Mouse (Mus musculus): ENCODE data around the gene Spata31d1b. TPM values are rescaled to one million over a fixed set of nuclear protein-coding genes. Genes with fewer than 3 reads are reported as not detected.
A peak's percentile ranks its signal among the peaks of the same experiment; 100 is the strongest.

Gene Spata31d1b
- polyA plus RNA-seq, 1 experiment from 2014 or later, result not detected

GRCm38 (mm10) chr13:59739397-59739796 lies 27.3 kb downstream of the Spata31d1b start:
- H3K36me3 ChIP-seq (ENCODE audit: insufficient read depth, low read length), result no peaks in the 10 kb centered on the region

GRCm38 (mm10) chr13:59741096-59741495 lies 29.0 kb downstream of the Spata31d1b start:
- no peak overlapping the region for H3K9ac ChIP-seq (replicated peaks; ENCODE audit: low read length)
- no peak overlapping the region for H3K27ac ChIP-seq (ENCODE audit: low read length)
- H3K27me3 ChIP-seq (ENCODE audit: insufficient read depth, low read length), result no peaks in the 10 kb centered on the region
- ATAC-seq (ENCODE audit: low FRiP score, low TSS enrichment), result no peak
- H3K4me1 ChIP-seq (ENCODE audit: insufficient read depth, low read length), result no peaks in the 10 kb centered on the region
- H3K36me3 ChIP-seq (ENCODE audit: insufficient read depth, low read length), result no peaks in the 10 kb centered on the region
- no peaks in the 10 kb centered on the region for H3K9me3 ChIP-seq (ENCODE audit: low read length)
- WGBS, result 83% methylated on average over 11 of the region's 11 CpGs
- H3K4me3 ChIP-seq (ENCODE audit: low read length), result no peak overlapping the region
- H3K4me2 ChIP-seq (replicated peaks; ENCODE audit: low read depth, low read length), result no peak overlapping the region

More at GRCm38 (mm10) chr13:59739397-59739796, 27.3 kb downstream of the Spata31d1b start:
- Histone ChIP-seq H3K9me3 (ENCODE audit: low read length) (no peaks in the 10 kb centered on the region), H3K27me3 (ENCODE audit: insufficient read depth, low read length) (no peaks in the 10 kb centered on the region), H3K9ac (replicated peaks; ENCODE audit: low read length) (no peak overlapping the region), H3K4me2 (replicated peaks; ENCODE audit: low read depth, low read length) (no peak overlapping the region), H3K27ac (ENCODE audit: low read length) (no peak overlapping the region), H3K4me3 (ENCODE audit: low read length) (no peak overlapping the region), H3K4me1 (ENCODE audit: insufficient read depth, low read length) (no peaks in the 10 kb centered on the region)
- WGBS, result 91% methylated on average over 4 of the region's 4 CpGs
- ATAC-seq (ENCODE audit: low FRiP score, low TSS enrichment), result no peak

GRCm38 (mm10) chr13:59741697-59742096 lies 29.6 kb downstream of the Spata31d1b start:
- Histone ChIP-seq H3K27ac (ENCODE audit: low read length) (no peak overlapping the region), H3K4me1 (ENCODE audit: insufficient read depth, low read length) (no peaks in the 10 kb centered on the region), H3K4me2 (replicated peaks; ENCODE audit: low read depth, low read length) (no peak overlapping the region), H3K4me3 (ENCODE audit: low read length) (no peak overlapping the region), H3K27me3 (ENCODE audit: insufficient read depth, low read length) (no peaks in the 10 kb centered on the region), H3K9me3 (ENCODE audit: low read length) (no peaks in the 10 kb centered on the region), H3K9ac (replicated peaks; ENCODE audit: low read length) (no peak overlapping the region), H3K36me3 (ENCODE audit: insufficient read depth, low read length) (no peaks in the 10 kb centered on the region)
- 76% methylated on average over 10 of the region's 10 CpGs for WGBS
- no peak for ATAC-seq (ENCODE audit: low FRiP score, low TSS enrichment)

GRCm38 (mm10) chr13:59745462-59745861 lies 33.4 kb downstream of the Spata31d1b start:
- H3K4me3 ChIP-seq (ENCODE audit: low read length), result no peak overlapping the region
- no peak overlapping the region for H3K4me2 ChIP-seq (replicated peaks; ENCODE audit: low read depth, low read length)
- H3K9me3 ChIP-seq (ENCODE audit: low read length), result no peaks in the 10 kb centered on the region
- no peaks in the 10 kb centered on the region for H3K36me3 ChIP-seq (ENCODE audit: insufficient read depth, low read length)
- no peaks in the 10 kb centered on the region for H3K4me1 ChIP-seq (ENCODE audit: insufficient read depth, low read length)
- no peak for ATAC-seq (ENCODE audit: low FRiP score, low TSS enrichment)
- no peaks in the 10 kb centered on the region for H3K27me3 ChIP-seq (ENCODE audit: insufficient read depth, low read length)
- WGBS, result 83% methylated on average over 6 of the region's 6 CpGs
- H3K9ac ChIP-seq (replicated peaks; ENCODE audit: low read length), result no peak overlapping the region
- no peak overlapping the region for H3K27ac ChIP-seq (ENCODE audit: low read length)

- no peaks in the 10 kb centered on the region for H3K27me3 ChIP-seq (ENCODE audit: insufficient read depth, low read length)
- no peaks in the 10 kb centered on the region for H3K36me3 ChIP-seq (ENCODE audit: insufficient read depth, low read length)
- no peak for ATAC-seq (ENCODE audit: low FRiP score, low TSS enrichment)
- H3K4me2 ChIP-seq (replicated peaks; ENCODE audit: low read depth, low read length), result no peak overlapping the region
- 62% methylated on average over 6 of the region's 6 CpGs for WGBS
- H3K27ac ChIP-seq (ENCODE audit: low read length), result no peak overlapping the region
- no peak overlapping the region for H3K4me3 ChIP-seq (ENCODE audit: low read length)
- H3K9me3 ChIP-seq (ENCODE audit: low read length), result no peaks in the 10 kb centered on the region
- no peak overlapping the region for H3K9ac ChIP-seq (replicated peaks; ENCODE audit: low read length)
- no peaks in the 10 kb centered on the region for H3K4me1 ChIP-seq (ENCODE audit: insufficient read depth, low read length)
These were observed 34.1 kb downstream of the Spata31d1b start for GRCm38 (mm10) chr13:59746164-59746563.

DNA sequence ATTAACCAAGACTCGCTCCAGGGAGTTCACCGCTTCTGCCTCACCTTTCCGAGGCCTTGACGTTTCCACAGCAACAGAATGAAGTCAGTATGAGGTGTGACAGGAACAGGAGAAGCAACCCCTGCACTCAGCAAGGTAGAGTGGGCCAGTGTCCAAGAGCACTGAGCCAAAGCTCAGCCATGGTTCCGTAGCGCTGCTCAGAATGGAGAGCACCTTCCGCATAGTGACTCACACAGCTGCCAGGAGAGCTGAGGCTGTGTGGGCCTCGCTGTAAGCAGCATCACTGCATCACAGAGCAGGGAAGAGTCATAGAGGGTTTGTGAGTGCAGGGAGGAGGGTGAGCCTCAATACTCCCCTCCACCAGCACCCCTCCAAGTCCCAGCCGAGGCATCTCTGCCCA lies 34.6 kb downstream of the Spata31d1b start, which contains the start of gene 1700014D04Rik:
TSS of gene 1700014D04Rik (minus strand) at position 42 of the 400 bp plus-strand sequence.
- no peaks in the 10 kb centered on the region for H3K36me3 ChIP-seq (ENCODE audit: insufficient read depth, low read length)
- no peaks in the 10 kb centered on the region for H3K4me1 ChIP-seq (ENCODE audit: insufficient read depth, low read length)
- H3K9me3 ChIP-seq (ENCODE audit: low read length), result no peaks in the 10 kb centered on the region
- no peak within 1 kb of the TSS for H3K4me2 ChIP-seq (replicated peaks; ENCODE audit: low read depth, low read length)
- WGBS, result 75% methylated on average over 9 of the region's 9 CpGs
- H3K4me3 ChIP-seq (ENCODE audit: low read length), result no peak within 1 kb of the TSS
- ATAC-seq (ENCODE audit: low FRiP score, low TSS enrichment), result no peak
- H3K27me3 ChIP-seq (ENCODE audit: insufficient read depth, low read length), result no peaks in the 10 kb centered on the region
- H3K9ac ChIP-seq (replicated peaks; ENCODE audit: low read length), result no peak within 1 kb of the TSS
- H3K27ac ChIP-seq (ENCODE audit: low read length), result no peak within 1 kb of the TSS

- Histone ChIP-seq H3K9ac (replicated peaks; ENCODE audit: low read length) (no peak overlapping the region), H3K36me3 (ENCODE audit: insufficient read depth, low read length) (peaks cover 14% of the 10 kb centered on the region), H3K4me2 (replicated peaks; ENCODE audit: low read depth, low read length) (no peak overlapping the region), H3K9me3 (ENCODE audit: low read length) (no peaks in the 10 kb centered on the region), H3K4me3 (ENCODE audit: low read length) (no peak overlapping the region), H3K27ac (ENCODE audit: low read length) (no peak overlapping the region), H3K27me3 (ENCODE audit: insufficient read depth, low read length) (no peaks in the 10 kb centered on the region), H3K4me1 (ENCODE audit: insufficient read depth, low read length) (no peaks in the 10 kb centered on the region)
- ATAC-seq (ENCODE audit: low FRiP score, low TSS enrichment), result no peak
- WGBS, result 82% methylated on average over 12 of the region's 12 CpGs
These were observed 38.2 kb downstream of the Spata31d1b start for GRCm38 (mm10) chr13:59750310-59750709.

DNA sequence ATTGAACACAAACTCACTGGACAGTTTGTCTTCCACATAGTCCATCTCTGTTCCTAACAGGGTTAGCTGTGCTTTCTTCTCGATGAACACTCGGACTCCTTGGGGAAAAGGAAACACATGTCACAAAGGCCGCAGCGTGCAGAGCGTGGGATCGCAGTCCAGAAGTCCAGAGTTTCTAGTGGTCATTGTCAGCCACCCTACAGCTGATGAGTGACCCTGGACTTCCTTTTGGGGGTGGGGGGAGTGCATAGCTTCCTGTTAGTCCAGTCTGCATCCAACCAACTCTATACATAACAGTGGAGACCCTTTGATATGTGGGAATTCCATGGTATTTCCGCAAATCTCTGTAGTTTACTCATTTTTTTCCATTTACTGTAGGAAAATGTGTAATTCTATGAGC lies 44.8 kb downstream of the Spata31d1b start:
- Histone ChIP-seq H3K4me2 (replicated peaks; ENCODE audit: low read depth, low read length) (no peak overlapping the region), H3K4me3 (ENCODE audit: low read length) (no peak overlapping the region), H3K36me3 (ENCODE audit: insufficient read depth, low read length) (peaks cover 59% of the 10 kb centered on the region), H3K4me1 (ENCODE audit: insufficient read depth, low read length) (no peaks in the 10 kb centered on the region; the same call in 1 of the 2 replicates), H3K9me3 (ENCODE audit: low read length) (no peaks in the 10 kb centered on the region), H3K27ac (ENCODE audit: low read length) (no peak overlapping the region), H3K9ac (replicated peaks; ENCODE audit: low read length) (no peak overlapping the region), H3K27me3 (ENCODE audit: insufficient read depth, low read length) (no peaks in the 10 kb centered on the region)
- peak; percentile 73; the same call in 1 of the 2 replicates for ATAC-seq (ENCODE audit: low FRiP score, low TSS enrichment)
- 83% methylated on average over 7 of the region's 7 CpGs for WGBS

GRCm38 (mm10) chr13:59762791-59763190 lies 50.7 kb downstream of the Spata31d1b start:
- Histone ChIP-seq H3K27me3 (ENCODE audit: insufficient read depth, low read length) (no peaks in the 10 kb centered on the region), H3K4me2 (replicated peaks; ENCODE audit: low read depth, low read length) (no peak overlapping the region), H3K27ac (ENCODE audit: low read length) (no peak overlapping the region), H3K36me3 (ENCODE audit: insufficient read depth, low read length) (peaks cover 43% of the 10 kb centered on the region), H3K4me1 (ENCODE audit: insufficient read depth, low read length) (peaks cover 25% of the 10 kb centered on the region), H3K9ac (replicated peaks; ENCODE audit: low read length) (no peak overlapping the region), H3K9me3 (ENCODE audit: low read length) (no peaks in the 10 kb centered on the region), H3K4me3 (ENCODE audit: low read length) (no peak overlapping the region)
- 91% methylated on average over 7 of the region's 7 CpGs for WGBS
- ATAC-seq (ENCODE audit: low FRiP score, low TSS enrichment), result no peak

GRCm38 (mm10) chr13:59766786-59767515 lies 54.9 kb downstream of the Spata31d1b start:
- peak overlapping the region; percentile 81 for H3K4me2 ChIP-seq (replicated peaks; ENCODE audit: low read depth, low read length)
- H3K4me3 ChIP-seq (ENCODE audit: low read length), result peak overlapping the region; percentile 0
- H3K9ac ChIP-seq (replicated peaks; ENCODE audit: low read length), result no peak overlapping the region; the same call in 1 of the 2 replicates
- peaks cover 8% of the 10 kb centered on the region for H3K36me3 ChIP-seq (ENCODE audit: insufficient read depth, low read length)
- H3K27me3 ChIP-seq (ENCODE audit: insufficient read depth, low read length), result no peaks in the 10 kb centered on the region
- 41% methylated on average over 11 of the region's 11 CpGs for WGBS
- H3K4me1 ChIP-seq (ENCODE audit: insufficient read depth, low read length), result peaks cover 51% of the 10 kb centered on the region
- peak overlapping the region; percentile 83 for H3K27ac ChIP-seq (ENCODE audit: low read length)
- peak; percentile 20 for ATAC-seq (ENCODE audit: low FRiP score, low TSS enrichment)
- H3K9me3 ChIP-seq (ENCODE audit: low read length), result no peaks in the 10 kb centered on the region
